Mouse (Mus musculus) embryonic facial prominence, embryonic 14.5 days (tissue): ENCODE results near the gene Gjc2. TPM values are rescaled to one million over a fixed set of nuclear protein-coding genes. Genes with fewer than 3 reads are reported as not detected.
A peak's percentile ranks its signal among the peaks of the same experiment; 100 is the strongest.

Experiments
- ATAC-seq: fragments of 200-750 bp; cut with Nextera tagmentation; 2 replicates; pipeline ENCODE4 v1.8.0; 2017; ENCODE audit warnings: low read depth, moderate number of reproducible peaks, moderate TSS enrichment
- DNase-seq: peaks from one replicate; pipeline ENCODE4 v3.0.0-alpha.2; 2015; ENCODE audit warnings: low spot score
- H3K27ac ChIP-seq: fragments of 300-500 bp; sonication (generic); replicated peaks from 2 replicates; pipeline ENCODE4 v1.5.1; 2014; ENCODE audit warnings: low read depth, mild to moderate bottlenecking, low read length, moderate library complexity
- H3K27me3 ChIP-seq: fragments of 300-500 bp; sonication (generic); replicated peaks from 2 replicates; pipeline ENCODE4 v1.6.1; 2014; ENCODE audit warnings: low read length; ENCODE audit not compliant: control insufficient read depth, insufficient read depth
- H3K36me3 ChIP-seq: fragments of 300-500 bp; sonication (generic); 2 replicates; pipeline ENCODE4 v1.6.1; 2014; ENCODE audit warnings: low read length, mixed read lengths; ENCODE audit not compliant: control insufficient read depth, insufficient read depth
- H3K4me1 ChIP-seq: fragments of 300-500 bp; sonication (generic); 2 replicates; pipeline ENCODE4 v1.6.1; 2014; ENCODE audit warnings: antibody characterized with exemption, low read length; ENCODE audit not compliant: control insufficient read depth, insufficient read depth
- H3K4me2 ChIP-seq: fragments of 300-500 bp; sonication (generic); 2 replicates; pipeline ENCODE4 v1.6.1; 2014; ENCODE audit warnings: low read depth, mild to moderate bottlenecking, low read length, moderate library complexity, mixed read lengths
- H3K4me3 ChIP-seq: fragments of 300-500 bp; sonication (generic); 2 replicates; pipeline ENCODE4 v1.5.1; 2014; ENCODE audit warnings: low read depth, mild to moderate bottlenecking, low read length
- H3K9ac ChIP-seq: fragments of 300-500 bp; sonication (generic); 2 replicates; pipeline ENCODE4 v1.6.1; 2014; ENCODE audit warnings: low read depth, mild to moderate bottlenecking, low read length, moderate library complexity, mixed read lengths
- H3K9me3 ChIP-seq: fragments of 300-500 bp; sonication (generic); 2 replicates; pipeline ENCODE4 v1.6.1; 2016; ENCODE audit warnings: low read length; ENCODE audit not compliant: control insufficient read depth
- WGBS: fragments of 180-500 bp; shearing (Covaris S2); extraction: QIAGEN DNeasy Blood & Tissue Kit; methylation state at CpG from one replicate; pipeline ENCODE4 v1.1.7; 2014; 5-methylcytosine and 5-hydroxymethylcytosine counted together
- polyA plus RNA-seq: library from polyadenylated mRNA; unstranded; fragments of >200 nt; fragmentation: Nextera tagmentation; extraction: Ambion mirVana; gene quantifications from 2 replicates; pipeline ENCODE4 v1.2.1, GENCODE M21; 2014

The Gjc2 gene
- polyA plus RNA-seq, 1 experiment from 2014 or later: 0.29 TPM

GRCm38 (mm10) chr11:59136994-59137706 lies 45.9 kb downstream of the Gjc2 start:
- Histone ChIP-seq H3K27ac (no peak overlapping the region), H3K9me3 (no peaks in the 10 kb centered on the region), H3K36me3 (no peaks in the 10 kb centered on the region), H3K4me1 (no peaks in the 10 kb centered on the region), H3K4me2 (no peak overlapping the region), H3K4me3 (no peak overlapping the region), H3K27me3 (peaks cover 57% of the 10 kb centered on the region), H3K9ac (no peak overlapping the region)
- 64% methylated on average over 12 of the region's 12 CpGs for WGBS
- ATAC-seq (no peak), DNase-seq (no peak)

GRCm38 (mm10) chr11:59135904-59136452 lies 47.0 kb downstream of the Gjc2 start, which contains the start of gene Obscn:
TSS of gene Obscn (minus strand) at chr11:59136402.
- Histone ChIP-seq H3K4me3 (peak within 1 kb of the TSS; percentile 25), H3K27ac (no peak within 1 kb of the TSS), H3K36me3 (no peaks in the 10 kb centered on the region), H3K27me3 (peaks cover 57% of the 10 kb centered on the region), H3K4me2 (peak within 1 kb of the TSS; percentile 46), H3K9me3 (no peaks in the 10 kb centered on the region), H3K9ac (no peak within 1 kb of the TSS), H3K4me1 (no peaks in the 10 kb centered on the region)
- WGBS: 26% methylated on average over 14 of the region's 44 CpGs
- DNase-seq: no peak
- ATAC-seq: no peak

GRCm38 (mm10) chr11:59135051-59135820 lies 47.8 kb downstream of the Gjc2 start:
- Histone ChIP-seq H3K27ac (no peak overlapping the region), H3K27me3 (peaks cover 57% of the 10 kb centered on the region), H3K9ac (no peak overlapping the region), H3K4me2 (peak overlapping the region; percentile 46), H3K4me3 (peak overlapping the region; percentile 25), H3K4me1 (no peaks in the 10 kb centered on the region), H3K36me3 (no peaks in the 10 kb centered on the region), H3K9me3 (no peaks in the 10 kb centered on the region)
- DNase-seq: no peak
- 7% methylated on average over 46 of the region's 55 CpGs for WGBS
- no peak for ATAC-seq

DNA sequence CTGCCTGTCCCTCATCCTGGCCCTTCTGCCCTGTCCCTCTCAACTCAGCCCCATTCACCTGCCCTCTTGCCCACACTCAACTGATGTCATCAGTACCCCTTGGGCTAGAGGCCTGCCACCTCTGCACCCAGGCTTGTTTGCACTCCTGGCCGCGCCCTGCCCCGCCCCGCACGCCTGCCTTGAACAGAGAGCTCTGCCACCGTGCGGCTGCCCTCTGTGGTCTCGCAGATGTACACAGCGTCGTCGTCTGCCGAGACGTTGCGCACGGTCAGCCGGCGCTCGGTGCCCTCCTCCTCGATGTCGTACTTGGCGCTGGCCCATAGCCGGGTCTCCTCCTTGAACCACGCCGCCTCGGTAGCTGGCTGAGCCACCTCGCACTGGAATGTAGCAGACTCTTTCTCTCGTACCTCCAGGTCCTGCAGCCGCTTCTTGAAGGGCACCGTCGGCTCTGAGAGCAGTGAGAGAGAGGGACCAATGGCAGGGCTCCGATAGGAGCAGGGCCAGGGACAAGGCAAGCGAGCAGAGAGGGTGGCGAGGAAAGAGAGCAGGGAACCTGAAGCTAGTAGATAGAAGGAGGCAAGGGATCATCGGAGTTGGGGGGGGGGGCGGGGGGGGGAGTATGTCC lies 48.5 kb downstream of the Gjc2 start:
- no peaks in the 10 kb centered on the region for H3K4me1 ChIP-seq
- H3K4me2 ChIP-seq: 0 out of 2 replicates have a peak overlapping the region, but pooled peaks have one; percentile 23
- no peak overlapping the region for H3K9ac ChIP-seq
- H3K4me3 ChIP-seq: 0 out of 2 replicates have a peak overlapping the region, but pooled peaks have one; percentile 11
- no peaks in the 10 kb centered on the region for H3K9me3 ChIP-seq
- 3% methylated on average over 33 of the region's 35 CpGs for WGBS
- no peaks in the 10 kb centered on the region for H3K36me3 ChIP-seq
- peaks cover 57% of the 10 kb centered on the region for H3K27me3 ChIP-seq
- no peak overlapping the region for H3K27ac ChIP-seq
- ATAC-seq (no peak), DNase-seq (no peak)

DNA sequence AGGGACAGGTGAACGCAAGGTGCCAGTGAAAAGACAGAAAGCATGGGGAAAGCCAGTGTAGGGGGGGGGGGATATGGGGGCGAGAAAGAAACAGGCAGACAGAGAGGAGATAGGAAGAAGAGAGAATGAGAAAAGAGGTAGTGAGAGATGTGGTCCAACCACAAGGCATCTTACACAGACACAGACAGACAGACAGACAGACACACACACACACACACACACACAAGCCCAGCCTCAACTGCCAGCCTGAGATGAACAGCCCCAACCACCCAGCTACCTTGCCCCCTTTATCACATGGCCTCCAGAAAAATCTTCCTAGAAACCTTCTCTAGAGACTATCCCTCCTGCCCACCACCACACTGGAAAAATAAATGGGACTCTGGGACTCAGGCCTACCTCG lies 50.9 kb downstream of the Gjc2 start:
- 77% methylated on average over 2 of the region's 3 CpGs for WGBS
- no peaks in the 10 kb centered on the region for H3K36me3 ChIP-seq

GRCm38 (mm10) chr11:59131348-59131919 lies 51.6 kb downstream of the Gjc2 start:
- ATAC-seq (no peak), DNase-seq (no peak)

More for the DNA sequence above, 50.9 kb downstream of the Gjc2 start:
- Histone ChIP-seq H3K27ac (no peak overlapping the region), H3K4me3 (no peak overlapping the region), H3K4me1 (no peaks in the 10 kb centered on the region), H3K4me2 (no peak overlapping the region), H3K27me3 (peaks cover 47% of the 10 kb centered on the region), H3K9ac (no peak overlapping the region), H3K9me3 (no peaks in the 10 kb centered on the region)
- ATAC-seq (no peak), DNase-seq (no peak)

GRCm38 (mm10) chr11:59130782-59131181 lies 52.2 kb downstream of the Gjc2 start:
- Histone ChIP-seq H3K4me1 (no peaks in the 10 kb centered on the region), H3K9ac (no peak overlapping the region), H3K9me3 (no peaks in the 10 kb centered on the region), H3K27ac (no peak overlapping the region), H3K36me3 (no peaks in the 10 kb centered on the region), H3K4me2 (no peak overlapping the region), H3K4me3 (no peak overlapping the region), H3K27me3 (peaks cover 34% of the 10 kb centered on the region)
- DNase-seq (no peak), ATAC-seq (no peak)
- 82% methylated on average over 9 of the region's 9 CpGs for WGBS

More at GRCm38 (mm10) chr11:59131348-59131919, 51.6 kb downstream of the Gjc2 start:
- no peaks in the 10 kb centered on the region for H3K4me1 ChIP-seq
- H3K27ac ChIP-seq: no peak overlapping the region
- H3K4me3 ChIP-seq: no peak overlapping the region
- no peaks in the 10 kb centered on the region for H3K9me3 ChIP-seq
- H3K36me3 ChIP-seq: no peaks in the 10 kb centered on the region
- H3K9ac ChIP-seq: no peak overlapping the region
- WGBS: 69% methylated on average over 18 of the region's 18 CpGs
- H3K4me2 ChIP-seq: no peak overlapping the region
- peaks cover 40% of the 10 kb centered on the region for H3K27me3 ChIP-seq
